Mouse (Mus musculus): Measurements from ENCODE around the gene Prex1. TPM values are rescaled to one million over a fixed set of nuclear protein-coding genes. Genes with fewer than 3 reads are reported as not detected.

Prex1 gene
- polyA plus RNA-seq, 1 experiment from 2014 or later: 9.5 TPM

- H3K4me2 ChIP-seq (ENCODE audit: low read length): no peak overlapping the region
Observed at GRCm38 (mm10) chr2:166639750-166640149, 73.9 kb downstream of the Prex1 start.

GRCm38 (mm10) chr2:166638947-166639641 is 74.5 kb downstream of the Prex1 start:
- Histone ChIP-seq H3K9ac (ENCODE audit: low read length) (no peak overlapping the region), H3K9me3 (ENCODE audit: control insufficient read depth, low read length) (no peaks in the 10 kb centered on the region), H3K4me3 (ENCODE audit: control insufficient read depth in 1 of 2, insufficient read depth in 1 of 2, low read depth in 1 of 2, low read length in 2 of 2) (no peak overlapping the region), H3K27me3 (ENCODE audit: control insufficient read depth, insufficient read depth, low read length) (no peaks in the 10 kb centered on the region), H3K36me3 (ENCODE audit: control insufficient read depth, insufficient read depth, low read length) (no peaks in the 10 kb centered on the region), H3K4me1 (ENCODE audit: control insufficient read depth in 2 of 2, insufficient read depth in 2 of 2, low read length in 2 of 2) (peaks cover 12 to 13% of the 10 kb centered on the region in 2 experiments; a peak in 3 of 4 replicates), H3K27ac (replicated peaks in 1 of 2; ENCODE audit: control insufficient read depth in 1 of 2, insufficient read depth in 1 of 2, low read depth in 2 of 2, low read length in 2 of 2) (peak overlapping the region; percentile 46 to 55), H3K4me2 (ENCODE audit: low read length) (no peak overlapping the region)
- WGBS: 66% methylated on average over 18 of the region's 18 CpGs
- no peak for ATAC-seq (ENCODE audit: insufficient number of reproducible peaks, insufficient read depth, low FRiP score, low read depth)

More at GRCm38 (mm10) chr2:166639750-166640149, 73.9 kb downstream of the Prex1 start:
- H3K9me3 ChIP-seq (ENCODE audit: control insufficient read depth, low read length): no peaks in the 10 kb centered on the region
- H3K36me3 ChIP-seq (ENCODE audit: control insufficient read depth, insufficient read depth, low read length): no peaks in the 10 kb centered on the region
- no peak overlapping the region for H3K4me3 ChIP-seq (ENCODE audit: control insufficient read depth in 1 of 2, insufficient read depth in 1 of 2, low read depth in 1 of 2, low read length in 2 of 2)
- H3K9ac ChIP-seq (ENCODE audit: low read length): no peak overlapping the region
- peaks cover 12 to 13% of the 10 kb centered on the region in 2 experiments; a peak in 3 of 4 replicates for H3K4me1 ChIP-seq (ENCODE audit: control insufficient read depth in 2 of 2, insufficient read depth in 2 of 2, low read length in 2 of 2)
- WGBS: 83% methylated on average over 5 of the region's 5 CpGs
- H3K27me3 ChIP-seq (ENCODE audit: control insufficient read depth, insufficient read depth, low read length): no peaks in the 10 kb centered on the region
- ATAC-seq (ENCODE audit: insufficient number of reproducible peaks, insufficient read depth, low FRiP score, low read depth): no peak
- H3K27ac ChIP-seq (replicated peaks in 1 of 2; ENCODE audit: control insufficient read depth in 1 of 2, insufficient read depth in 1 of 2, low read depth in 2 of 2, low read length in 2 of 2): peak overlapping the region in 1 of 2 experiments; percentile 55; a peak in 2 of 4 replicates

GRCm38 (mm10) chr2:166638079-166638800 is 75.4 kb downstream of the Prex1 start:
- H3K36me3 ChIP-seq (ENCODE audit: control insufficient read depth, insufficient read depth, low read length): no peaks in the 10 kb centered on the region
- peak overlapping the region; percentile 42 to 54; a peak in 3 of 4 replicates for H3K27ac ChIP-seq (replicated peaks in 1 of 2; ENCODE audit: control insufficient read depth in 1 of 2, insufficient read depth in 1 of 2, low read depth in 2 of 2, low read length in 2 of 2)
- no peak overlapping the region for H3K4me2 ChIP-seq (ENCODE audit: low read length)
- no peaks in the 10 kb centered on the region for H3K27me3 ChIP-seq (ENCODE audit: control insufficient read depth, insufficient read depth, low read length)
- H3K4me1 ChIP-seq (ENCODE audit: control insufficient read depth in 2 of 2, insufficient read depth in 2 of 2, low read length in 2 of 2): peaks cover 12 to 13% of the 10 kb centered on the region in 2 experiments; a peak in 3 of 4 replicates
- 58% methylated on average over 13 of the region's 13 CpGs for WGBS
- no peak for ATAC-seq (ENCODE audit: insufficient number of reproducible peaks, insufficient read depth, low FRiP score, low read depth)
- H3K9me3 ChIP-seq (ENCODE audit: control insufficient read depth, low read length): no peaks in the 10 kb centered on the region
- H3K9ac ChIP-seq (ENCODE audit: low read length): no peak overlapping the region
- H3K4me3 ChIP-seq (ENCODE audit: control insufficient read depth in 1 of 2, insufficient read depth in 1 of 2, low read depth in 1 of 2, low read length in 2 of 2): no peak overlapping the region

- Histone ChIP-seq H3K27ac (replicated peaks in 1 of 2; ENCODE audit: control insufficient read depth in 1 of 2, insufficient read depth in 1 of 2, low read depth in 2 of 2, low read length in 2 of 2) (no peak overlapping the region), H3K9ac (ENCODE audit: low read length) (no peak overlapping the region), H3K27me3 (ENCODE audit: control insufficient read depth, insufficient read depth, low read length) (no peaks in the 10 kb centered on the region), H3K9me3 (ENCODE audit: control insufficient read depth, low read length) (no peaks in the 10 kb centered on the region), H3K4me2 (ENCODE audit: low read length) (no peak overlapping the region), H3K4me1 (ENCODE audit: control insufficient read depth in 2 of 2, insufficient read depth in 2 of 2, low read length in 2 of 2) (peaks cover 12 to 13% of the 10 kb centered on the region in 2 experiments; a peak in 3 of 4 replicates), H3K36me3 (ENCODE audit: control insufficient read depth, insufficient read depth, low read length) (0 out of 2 replicates have a peak, but pooled peaks cover 2% of the 10 kb centered on the region), H3K4me3 (ENCODE audit: control insufficient read depth in 1 of 2, insufficient read depth in 1 of 2, low read depth in 1 of 2, low read length in 2 of 2) (no peak overlapping the region)
- no peak for ATAC-seq (ENCODE audit: insufficient number of reproducible peaks, insufficient read depth, low FRiP score, low read depth)
- 86% methylated on average over 4 of the region's 4 CpGs for WGBS
Observed at GRCm38 (mm10) chr2:166637673-166637990, 76.0 kb downstream of the Prex1 start.

- WGBS: 88% methylated on average over 17 of the region's 17 CpGs
- no peak for ATAC-seq (ENCODE audit: insufficient number of reproducible peaks, insufficient read depth, low FRiP score, low read depth)
Observed at GRCm38 (mm10) chr2:166636867-166637672, 76.6 kb downstream of the Prex1 start.

GRCm38 (mm10) chr2:166635521-166635920 is 78.1 kb downstream of the Prex1 start:
- ATAC-seq (ENCODE audit: insufficient number of reproducible peaks, insufficient read depth, low FRiP score, low read depth): no peak
- Histone ChIP-seq H3K36me3 (ENCODE audit: control insufficient read depth, insufficient read depth, low read length) (0 out of 2 replicates have a peak, but pooled peaks cover 4% of the 10 kb centered on the region), H3K4me3 (ENCODE audit: control insufficient read depth in 1 of 2, insufficient read depth in 1 of 2, low read depth in 1 of 2, low read length in 2 of 2) (no peak overlapping the region), H3K4me1 (ENCODE audit: control insufficient read depth in 2 of 2, insufficient read depth in 2 of 2, low read length in 2 of 2) (peaks cover 12 to 13% of the 10 kb centered on the region in 2 experiments; a peak in 3 of 4 replicates), H3K27ac (replicated peaks in 1 of 2; ENCODE audit: control insufficient read depth in 1 of 2, insufficient read depth in 1 of 2, low read depth in 2 of 2, low read length in 2 of 2) (no peak overlapping the region), H3K9ac (ENCODE audit: low read length) (no peak overlapping the region), H3K4me2 (ENCODE audit: low read length) (no peak overlapping the region), H3K27me3 (ENCODE audit: control insufficient read depth, insufficient read depth, low read length) (no peaks in the 10 kb centered on the region), H3K9me3 (ENCODE audit: control insufficient read depth, low read length) (no peaks in the 10 kb centered on the region)
- 84% methylated on average over 10 of the region's 10 CpGs for WGBS

More at GRCm38 (mm10) chr2:166636867-166637672, 76.6 kb downstream of the Prex1 start:
- no peaks in the 10 kb centered on the region for H3K27me3 ChIP-seq (ENCODE audit: control insufficient read depth, insufficient read depth, low read length)
- H3K9ac ChIP-seq (ENCODE audit: low read length): no peak overlapping the region
- 0 out of 2 replicates have a peak, but pooled peaks cover 4% of the 10 kb centered on the region for H3K36me3 ChIP-seq (ENCODE audit: control insufficient read depth, insufficient read depth, low read length)
- H3K27ac ChIP-seq (replicated peaks in 1 of 2; ENCODE audit: control insufficient read depth in 1 of 2, insufficient read depth in 1 of 2, low read depth in 2 of 2, low read length in 2 of 2): no peak overlapping the region
- no peaks in the 10 kb centered on the region for H3K9me3 ChIP-seq (ENCODE audit: control insufficient read depth, low read length)
- no peak overlapping the region for H3K4me3 ChIP-seq (ENCODE audit: control insufficient read depth in 1 of 2, insufficient read depth in 1 of 2, low read depth in 1 of 2, low read length in 2 of 2)
- H3K4me2 ChIP-seq (ENCODE audit: low read length): no peak overlapping the region
- peaks cover 12 to 13% of the 10 kb centered on the region in 2 experiments; a peak in 3 of 4 replicates for H3K4me1 ChIP-seq (ENCODE audit: control insufficient read depth in 2 of 2, insufficient read depth in 2 of 2, low read length in 2 of 2)
